Mouse (Mus musculus): ENCODE measurements around the gene Fgfr2. TPM values are rescaled to one million over a fixed set of nuclear protein-coding genes. Genes with fewer than 3 reads are reported as not detected.

The Fgfr2 gene
- polyA plus RNA-seq, 1 experiment from 2014 or later: 17.2 TPM

- Histone ChIP-seq H3K4me1 (replicated peaks) (0 out of 2 replicates have a peak, but pooled peaks cover 10% of the 10 kb centered on the region), H3K4me2 (no peak overlapping the region), H3K36me3 (no peaks in the 10 kb centered on the region), H3K9ac (no peak overlapping the region), H3K4me3 (no peak overlapping the region), H3K27me3 (no peaks in the 10 kb centered on the region), H3K9me3 (replicated peaks) (no peaks in the 10 kb centered on the region), H3K27ac (no peak overlapping the region)
- WGBS: 20% methylated on average over 1 of the region's 1 CpGs
- ATAC-seq (replicated peaks; ENCODE audit: insufficient number of reproducible peaks, insufficient read depth, low FRiP score, low read depth): no peak
Observed at GRCm38 (mm10) chr7:132380634-132381336, 742.4 kb downstream of the Fgfr2 start.

- no peak overlapping the region for H3K4me2 ChIP-seq
- no peak overlapping the region for H3K27ac ChIP-seq
- no peak for ATAC-seq (replicated peaks; ENCODE audit: insufficient number of reproducible peaks, insufficient read depth, low FRiP score, low read depth)
- H3K36me3 ChIP-seq: no peaks in the 10 kb centered on the region
- no peak overlapping the region for H3K4me3 ChIP-seq
- no peaks in the 10 kb centered on the region for H3K27me3 ChIP-seq
- H3K9ac ChIP-seq: no peak overlapping the region
- whole genome bisulfite sequencing: 77% methylated on average over 6 of the region's 6 CpGs
- no peaks in the 10 kb centered on the region for H3K9me3 ChIP-seq (replicated peaks)
- H3K4me1 ChIP-seq (replicated peaks): no peaks in the 10 kb centered on the region; the same call in 1 of the 2 replicates
Observed at GRCm38 (mm10) chr7:132377913-132378312, 745.2 kb downstream of the Fgfr2 start.

- no peak overlapping the region for H3K27ac ChIP-seq
- no peak overlapping the region for H3K9ac ChIP-seq
- no peaks in the 10 kb centered on the region for H3K9me3 ChIP-seq (replicated peaks)
- 61% methylated on average over 10 of the region's 10 CpGs for whole genome bisulfite sequencing
- H3K4me3 ChIP-seq: no peak overlapping the region
- ATAC-seq (replicated peaks; ENCODE audit: insufficient number of reproducible peaks, insufficient read depth, low FRiP score, low read depth): no peak; the same call in 1 of the 2 replicates
- H3K36me3 ChIP-seq: no peaks in the 10 kb centered on the region
- H3K4me2 ChIP-seq: no peak overlapping the region
- H3K4me1 ChIP-seq (replicated peaks): peaks cover 6% of the 10 kb centered on the region
- H3K27me3 ChIP-seq: no peaks in the 10 kb centered on the region
Observed at GRCm38 (mm10) chr7:132373594-132374378, 749.4 kb downstream of the Fgfr2 start.

- Histone ChIP-seq H3K36me3 (no peaks in the 10 kb centered on the region), H3K4me1 (replicated peaks) (peaks cover 7% of the 10 kb centered on the region), H3K4me2 (no peak overlapping the region), H3K27me3 (no peaks in the 10 kb centered on the region), H3K9me3 (replicated peaks) (no peaks in the 10 kb centered on the region), H3K4me3 (no peak overlapping the region), H3K27ac (no peak overlapping the region), H3K9ac (no peak overlapping the region)
- 58% methylated on average over 17 of the region's 17 CpGs for WGBS
- no peak for ATAC-seq (replicated peaks; ENCODE audit: insufficient number of reproducible peaks, insufficient read depth, low FRiP score, low read depth)
Observed at GRCm38 (mm10) chr7:132372752-132373513, 750.2 kb downstream of the Fgfr2 start.

- no peaks in the 10 kb centered on the region for H3K36me3 ChIP-seq
- no peak overlapping the region for H3K9ac ChIP-seq
- WGBS: 84% methylated on average over 1 of the region's 1 CpGs
- ATAC-seq (replicated peaks; ENCODE audit: insufficient number of reproducible peaks, insufficient read depth, low FRiP score, low read depth): no peak
- H3K27me3 ChIP-seq: no peaks in the 10 kb centered on the region
- H3K4me2 ChIP-seq: no peak overlapping the region
- no peaks in the 10 kb centered on the region for H3K9me3 ChIP-seq (replicated peaks)
- H3K27ac ChIP-seq: no peak overlapping the region
- H3K4me3 ChIP-seq: no peak overlapping the region
- peaks cover 7% of the 10 kb centered on the region for H3K4me1 ChIP-seq (replicated peaks)
Observed at GRCm38 (mm10) chr7:132371832-132372231, 751.3 kb downstream of the Fgfr2 start.

- no peak overlapping the region for H3K27ac ChIP-seq
- no peaks in the 10 kb centered on the region for H3K9me3 ChIP-seq (replicated peaks)
- no peak overlapping the region for H3K4me2 ChIP-seq
- peaks cover 13% of the 10 kb centered on the region for H3K4me1 ChIP-seq (replicated peaks)
- H3K36me3 ChIP-seq: no peaks in the 10 kb centered on the region
- no peak overlapping the region for H3K9ac ChIP-seq
- H3K4me3 ChIP-seq: no peak overlapping the region
- 68% methylated on average over 2 of the region's 2 CpGs for WGBS
- no peaks in the 10 kb centered on the region for H3K27me3 ChIP-seq
- ATAC-seq (replicated peaks; ENCODE audit: insufficient number of reproducible peaks, insufficient read depth, low FRiP score, low read depth): no peak
Observed at GRCm38 (mm10) chr7:132369784-132370183, 753.4 kb downstream of the Fgfr2 start.

GRCm38 (mm10) chr7:132368859-132369258 is 754.3 kb downstream of the Fgfr2 start:
- H3K27me3 ChIP-seq: no peaks in the 10 kb centered on the region
- no peak overlapping the region for H3K27ac ChIP-seq
- H3K4me1 ChIP-seq (replicated peaks): peaks cover 13% of the 10 kb centered on the region
- 59% methylated on average over 6 of the region's 6 CpGs for WGBS
- H3K4me2 ChIP-seq: no peak overlapping the region
- ATAC-seq (replicated peaks; ENCODE audit: insufficient number of reproducible peaks, insufficient read depth, low FRiP score, low read depth): no peak
- no peaks in the 10 kb centered on the region for H3K36me3 ChIP-seq
- H3K4me3 ChIP-seq: no peak overlapping the region
- H3K9ac ChIP-seq: no peak overlapping the region
- H3K9me3 ChIP-seq (replicated peaks): no peaks in the 10 kb centered on the region

- Histone ChIP-seq H3K4me3 (no peak overlapping the region), H3K4me2 (no peak overlapping the region), H3K36me3 (no peaks in the 10 kb centered on the region), H3K9me3 (replicated peaks) (no peaks in the 10 kb centered on the region), H3K27ac (no peak overlapping the region), H3K4me1 (replicated peaks) (peaks cover 13% of the 10 kb centered on the region), H3K27me3 (no peaks in the 10 kb centered on the region), H3K9ac (no peak overlapping the region)
- ATAC-seq (replicated peaks; ENCODE audit: insufficient number of reproducible peaks, insufficient read depth, low FRiP score, low read depth): no peak
- WGBS: 75% methylated on average over 3 of the region's 3 CpGs
Observed at GRCm38 (mm10) chr7:132367344-132367743, 755.8 kb downstream of the Fgfr2 start.

GRCm38 (mm10) chr7:132365703-132366384 is 757.3 kb downstream of the Fgfr2 start:
- no peak overlapping the region for H3K4me3 ChIP-seq
- ATAC-seq (replicated peaks; ENCODE audit: insufficient number of reproducible peaks, insufficient read depth, low FRiP score, low read depth): 0 out of 2 replicates have a peak, but pooled peaks have one; percentile 15
- no peaks in the 10 kb centered on the region for H3K9me3 ChIP-seq (replicated peaks)
- H3K4me2 ChIP-seq: no peak overlapping the region
- H3K4me1 ChIP-seq (replicated peaks): peaks cover 13% of the 10 kb centered on the region
- H3K27ac ChIP-seq: peak overlapping the region; percentile 26; the same call in 1 of the 2 replicates
- WGBS: 45% methylated on average over 5 of the region's 5 CpGs
- no peaks in the 10 kb centered on the region for H3K36me3 ChIP-seq
- no peak overlapping the region for H3K9ac ChIP-seq
- H3K27me3 ChIP-seq: no peaks in the 10 kb centered on the region

GRCm38 (mm10) chr7:132365111-132365510 is 758.0 kb downstream of the Fgfr2 start:
- WGBS: 77% methylated on average over 5 of the region's 5 CpGs

GRCm38 (mm10) chr7:132364506-132364905 is 758.6 kb downstream of the Fgfr2 start:
- WGBS: 37% methylated on average over 5 of the region's 5 CpGs
- ATAC-seq (replicated peaks; ENCODE audit: insufficient number of reproducible peaks, insufficient read depth, low FRiP score, low read depth): no peak

More at GRCm38 (mm10) chr7:132365111-132365510, 758.0 kb downstream of the Fgfr2 start:
- H3K27me3 ChIP-seq: no peaks in the 10 kb centered on the region
- peaks cover 13% of the 10 kb centered on the region for H3K4me1 ChIP-seq (replicated peaks)
- H3K36me3 ChIP-seq: no peaks in the 10 kb centered on the region
- no peak overlapping the region for H3K4me3 ChIP-seq
- H3K9me3 ChIP-seq (replicated peaks): no peaks in the 10 kb centered on the region
- no peak overlapping the region for H3K4me2 ChIP-seq
- no peak for ATAC-seq (replicated peaks; ENCODE audit: insufficient number of reproducible peaks, insufficient read depth, low FRiP score, low read depth)
- no peak overlapping the region for H3K9ac ChIP-seq
- H3K27ac ChIP-seq: no peak overlapping the region

More at GRCm38 (mm10) chr7:132364506-132364905, 758.6 kb downstream of the Fgfr2 start:
- Histone ChIP-seq H3K9ac (no peak overlapping the region), H3K36me3 (no peaks in the 10 kb centered on the region), H3K4me3 (no peak overlapping the region), H3K4me1 (replicated peaks) (peaks cover 13% of the 10 kb centered on the region), H3K27ac (no peak overlapping the region), H3K9me3 (replicated peaks) (no peaks in the 10 kb centered on the region), H3K27me3 (no peaks in the 10 kb centered on the region), H3K4me2 (no peak overlapping the region)
